Mouse (Mus musculus) E14TG2a.4 (cell line): ENCODE measurements around the gene A930033H14Rik.

Experiments
- CTCF ChIP-seq: conservative IDR thresholded peaks from 2 replicates; pipeline ENCODE4 v1.5.1; 2014; ENCODE audit warnings: low read length
- NANOG ChIP-seq: IDR thresholded peaks from 2 replicates; pipeline ENCODE4 v1.6.1; 2014; ENCODE audit warnings: borderline replicate concordance, low read length, mixed read lengths
- POU5F1 ChIP-seq: IDR thresholded peaks from 2 replicates; pipeline ENCODE4 v1.6.1; 2014; ENCODE audit warnings: low read length, borderline replicate concordance

DNA sequence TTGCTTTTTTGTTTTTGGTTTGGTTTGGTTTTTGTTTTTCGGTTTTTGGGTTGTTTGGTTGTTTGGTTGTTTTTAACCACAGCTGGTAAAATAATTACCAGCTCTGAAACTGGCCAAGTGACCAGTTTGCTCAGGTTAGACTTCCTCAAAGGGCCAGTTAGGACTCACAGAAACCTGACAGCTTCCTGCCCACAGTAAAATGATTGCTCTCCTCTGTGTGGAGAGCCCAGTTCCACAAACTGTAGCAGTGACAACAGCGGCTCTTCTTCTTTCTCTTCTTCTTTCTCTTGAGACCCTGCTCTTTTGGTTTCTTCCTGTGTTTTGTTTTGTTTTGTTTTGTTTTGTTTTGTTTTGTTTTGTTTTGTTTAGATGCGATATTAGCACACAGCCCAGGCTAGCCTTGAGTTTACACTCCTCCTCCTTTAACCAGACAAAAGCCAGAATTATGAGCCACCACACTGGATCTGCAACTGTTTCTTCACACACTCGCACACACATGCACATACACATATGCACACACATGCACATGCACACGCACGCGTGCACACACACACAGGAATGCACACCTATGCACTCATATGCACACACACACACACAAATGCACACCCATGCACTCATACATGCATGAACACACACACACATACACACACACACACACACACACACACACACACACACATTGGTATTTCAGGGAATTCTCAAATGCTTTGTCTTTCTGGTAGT is 34.6 kb upstream of the A930033H14Rik start:
- TF ChIP-seq CTCF (no peak), NANOG (no peak), POU5F1 (no peak)
